ENCODE assay signal across 7 mouse cellular contexts in genomic region chr17:45807452-45807851, GRCm38 (mm10).
DNase-seq lines count a peak whose midpoint lies in the region; ATAC-seq lines count a peak whose summit lies in the region.

No protein-coding gene starts in this region.

- peaks cover 44% of the 10 kb centered on the region for H3K27me3 ChIP-seq in midbrain, embryonic 10.5 days (ENCODE audit: low read depth, poor library complexity, severe bottlenecking)
- no peaks in the 10 kb centered on the region for H3K27me3 ChIP-seq in midbrain, embryonic 11.5 days (ENCODE audit: control insufficient read depth, insufficient read depth, low read length)
- peaks cover 6% of the 10 kb centered on the region; the same call in 1 of the 2 replicates for H3K27me3 ChIP-seq in forebrain, embryonic 15.5 days
- peaks cover 17% of the 10 kb centered on the region for H3K27me3 ChIP-seq in limb, embryonic 15.5 days
- 0 out of 2 replicates have a peak, but pooled peaks cover 3% of the 10 kb centered on the region for H3K27me3 ChIP-seq in stomach, embryonic 16.5 days (ENCODE audit: control insufficient read depth, insufficient read depth, low read length)

- H3K4me3 ChIP-seq in midbrain, embryonic 10.5 days: no peak overlapping the region
- H3K4me3 ChIP-seq in midbrain, embryonic 11.5 days (ENCODE audit: low read depth, low read length): no peak overlapping the region
- no peak overlapping the region for H3K4me3 ChIP-seq in forebrain, embryonic 15.5 days
- H3K4me3 ChIP-seq in limb, embryonic 15.5 days: no peak overlapping the region
- H3K4me3 ChIP-seq in stomach, embryonic 16.5 days (replicated peaks; ENCODE audit: low read length): no peak overlapping the region

- peaks cover 36% of the 10 kb centered on the region for H3K4me1 ChIP-seq in midbrain, embryonic 10.5 days
- H3K4me1 ChIP-seq in midbrain, embryonic 11.5 days (ENCODE audit: control insufficient read depth, insufficient read depth, low read length): peaks cover 11% of the 10 kb centered on the region
- peaks cover 24% of the 10 kb centered on the region for H3K4me1 ChIP-seq in forebrain, embryonic 15.5 days
- H3K4me1 ChIP-seq in limb, embryonic 15.5 days: peaks cover 36% of the 10 kb centered on the region
- peaks cover 17% of the 10 kb centered on the region; the same call in 1 of the 2 replicates for H3K4me1 ChIP-seq in stomach, embryonic 16.5 days (ENCODE audit: control insufficient read depth, insufficient read depth, low read length)

- H3K9ac ChIP-seq in midbrain, embryonic 11.5 days (ENCODE audit: low read length): no peak overlapping the region
- H3K9ac ChIP-seq in forebrain, embryonic 15.5 days (replicated peaks): no peak overlapping the region
- H3K9ac ChIP-seq in limb, embryonic 15.5 days: no peak overlapping the region
- peak overlapping the region; percentile 9; the same call in 1 of the 2 replicates for H3K9ac ChIP-seq in stomach, embryonic 16.5 days (ENCODE audit: low read length)

- peak overlapping the region; percentile 77 for H3K27ac ChIP-seq in midbrain, embryonic 10.5 days (replicated peaks)
- H3K27ac ChIP-seq in midbrain, embryonic 11.5 days (ENCODE audit: low read depth, low read length): no peak overlapping the region
- no peak overlapping the region for H3K27ac ChIP-seq in forebrain, embryonic 15.5 days (replicated peaks)
- H3K27ac ChIP-seq in limb, embryonic 15.5 days: peak overlapping the region; percentile 22; the same call in 1 of the 2 replicates
- H3K27ac ChIP-seq in stomach, embryonic 16.5 days (ENCODE audit: low read length): peak overlapping the region; percentile 9; the same call in 1 of the 2 replicates

- DNase-seq in midbrain, embryonic 10.5 days (ENCODE audit: low spot score): no peak
- no peak for DNase-seq in midbrain, embryonic 11.5 days (ENCODE audit: low spot score, missing footprints)
- DNase-seq in adrenal gland, adult 8-10 months: no peak
- DNase-seq in kidney, postnatal 25 days: no peak

- H3K4me2 ChIP-seq in midbrain, embryonic 11.5 days: no peak overlapping the region
- no peak overlapping the region for H3K4me2 ChIP-seq in forebrain, embryonic 15.5 days (replicated peaks)
- no peak overlapping the region for H3K4me2 ChIP-seq in limb, embryonic 15.5 days
- no peak overlapping the region for H3K4me2 ChIP-seq in stomach, embryonic 16.5 days (ENCODE audit: low read depth, low read length)

- no peaks in the 10 kb centered on the region for H3K9me3 ChIP-seq in midbrain, embryonic 10.5 days (replicated peaks)
- H3K9me3 ChIP-seq in midbrain, embryonic 11.5 days (ENCODE audit: control insufficient read depth, low read length): no peaks in the 10 kb centered on the region
- H3K9me3 ChIP-seq in forebrain, embryonic 15.5 days: no peaks in the 10 kb centered on the region
- no peaks in the 10 kb centered on the region for H3K9me3 ChIP-seq in limb, embryonic 15.5 days
- no peaks in the 10 kb centered on the region for H3K9me3 ChIP-seq in stomach, embryonic 16.5 days (replicated peaks; ENCODE audit: control insufficient read depth, low read length)

- WGBS in midbrain, embryonic 10.5 days: 74% methylated on average over 13 of the region's 13 CpGs
- WGBS in midbrain, embryonic 11.5 days: 69% methylated on average over 13 of the region's 13 CpGs
- WGBS in forebrain, embryonic 15.5 days: 31% methylated on average over 12 of the region's 13 CpGs
- WGBS in limb, embryonic 15.5 days: 25% methylated on average over 11 of the region's 13 CpGs
- 48% methylated on average over 12 of the region's 13 CpGs for WGBS in stomach, embryonic 16.5 days

- ATAC-seq in midbrain, embryonic 11.5 days (ENCODE audit: low FRiP score): no peak
- peak; percentile 67 for ATAC-seq in forebrain, embryonic 15.5 days (replicated peaks)
- peak; percentile 30; the same call in 1 of the 2 replicates for ATAC-seq in limb, embryonic 15.5 days (ENCODE audit: insufficient number of reproducible peaks, low FRiP score, low TSS enrichment, low read depth)
- peak; percentile 28; the same call in 1 of the 2 replicates for ATAC-seq in stomach, embryonic 16.5 days (ENCODE audit: insufficient read depth, low FRiP score)

- H3K36me3 ChIP-seq in midbrain, embryonic 10.5 days: no peaks in the 10 kb centered on the region
- H3K36me3 ChIP-seq in midbrain, embryonic 11.5 days (ENCODE audit: control insufficient read depth, insufficient read depth, low read length): no peaks in the 10 kb centered on the region
- H3K36me3 ChIP-seq in forebrain, embryonic 15.5 days: no peaks in the 10 kb centered on the region
- H3K36me3 ChIP-seq in limb, embryonic 15.5 days: no peaks in the 10 kb centered on the region
- no peaks in the 10 kb centered on the region for H3K36me3 ChIP-seq in stomach, embryonic 16.5 days (ENCODE audit: control insufficient read depth, insufficient read depth, low read length)

Comparison
In these comparisons a context has a peak if more than half of its experiments do, and no peak if none do; other contexts are left out.
1. H3K27ac ChIP-seq: peak in midbrain, embryonic 10.5 days (single experiment), limb, embryonic 15.5 days (single experiment) and stomach, embryonic 16.5 days (single experiment); none in midbrain, embryonic 11.5 days (single experiment) and forebrain, embryonic 15.5 days (single experiment).